Mouse (Mus musculus) lung, postnatal 10 days (tissue): Measurements from ENCODE around the gene Pacrg.

ENCODE experiments used
- DNase-seq: peaks from one replicate; pipeline ENCODE4 v3.0.0; 2021

Pacrg gene

DNA sequence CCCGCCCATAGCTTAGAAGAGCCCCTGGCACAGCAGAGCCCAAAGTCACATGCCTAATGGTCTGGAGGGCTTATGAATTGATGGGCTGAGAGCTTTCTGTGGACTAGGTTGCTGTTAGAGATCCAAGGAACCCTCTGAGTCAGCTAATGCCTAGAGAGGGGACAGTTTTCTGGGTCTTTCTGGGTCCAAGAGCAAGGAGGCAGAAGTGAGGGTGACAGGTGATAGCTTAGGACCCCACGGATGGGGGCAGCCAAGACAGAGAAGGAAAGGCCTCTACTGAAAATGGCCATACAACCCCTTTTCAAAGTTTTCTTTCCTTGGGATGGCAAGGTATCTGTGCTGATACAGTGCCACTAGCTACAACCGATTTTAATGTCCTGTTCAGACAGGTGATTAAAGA, 399.1 kb downstream of the Pacrg start:
- no peak for DNase-seq

DNA sequence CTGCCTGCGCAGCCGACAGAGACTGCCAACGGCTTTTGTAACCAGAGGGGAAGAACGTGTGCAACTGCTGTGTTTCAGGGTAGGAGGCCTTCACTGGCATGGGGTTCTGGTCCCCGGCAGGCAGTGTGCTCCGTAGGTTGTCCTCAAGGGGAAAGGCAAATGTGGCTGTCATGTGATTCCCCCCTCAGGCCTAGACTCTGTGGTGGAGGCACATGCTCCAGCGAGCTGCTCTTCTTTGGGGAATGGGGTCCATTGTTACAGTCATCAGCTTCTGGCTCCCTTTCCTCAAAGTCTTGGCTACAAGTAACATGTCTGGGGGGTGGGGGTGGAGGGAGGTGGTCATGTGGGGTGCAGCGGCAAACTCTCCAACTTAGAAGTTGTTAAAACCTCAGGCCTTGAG, 400.3 kb downstream of the Pacrg start:
- DNase-seq, result no peak

GRCm38 (mm10) chr17:10434867-10435266, 405.2 kb downstream of the Pacrg start:
- DNase-seq, result no peak

DNA sequence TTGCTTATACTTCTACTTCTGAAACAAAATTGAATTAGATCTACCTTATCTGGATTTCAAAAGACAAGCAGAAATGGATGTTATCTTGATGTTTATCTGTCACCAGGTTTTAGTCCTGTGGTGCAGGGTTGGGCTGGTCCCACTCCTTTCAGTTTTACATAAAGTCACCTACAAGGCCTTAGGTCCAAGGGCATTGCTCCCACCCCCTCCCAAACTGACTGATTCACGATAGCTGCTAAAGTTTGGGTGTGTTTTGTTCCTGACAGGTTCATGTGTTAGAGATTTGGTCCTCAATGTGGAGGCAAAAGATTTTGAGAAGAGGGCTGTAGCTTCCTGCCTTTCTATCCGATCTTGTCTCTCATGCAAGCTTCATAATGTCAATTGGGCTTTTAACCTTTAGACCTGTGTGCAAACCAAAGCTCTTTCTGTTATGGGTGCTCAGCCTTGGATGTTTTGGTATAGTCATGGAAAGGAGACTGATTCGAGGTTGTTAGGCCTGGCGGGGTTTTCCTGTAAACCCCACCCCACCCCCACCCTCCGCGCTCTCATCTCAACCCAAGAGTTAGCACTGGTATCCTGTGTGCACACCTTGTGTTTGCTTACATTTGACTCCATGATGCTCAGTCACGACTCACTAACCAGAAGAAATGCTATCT, 407.5 kb downstream of the Pacrg start:
- no peak for DNase-seq

- DNase-seq, result no peak
These were observed 408.1 kb downstream of the Pacrg start for GRCm38 (mm10) chr17:10431849-10432524.

GRCm38 (mm10) chr17:10430831-10431230, 409.3 kb downstream of the Pacrg start:
- DNase-seq, result no peak

- no peak for DNase-seq
These were observed 410.7 kb downstream of the Pacrg start for GRCm38 (mm10) chr17:10429406-10429805.

DNA sequence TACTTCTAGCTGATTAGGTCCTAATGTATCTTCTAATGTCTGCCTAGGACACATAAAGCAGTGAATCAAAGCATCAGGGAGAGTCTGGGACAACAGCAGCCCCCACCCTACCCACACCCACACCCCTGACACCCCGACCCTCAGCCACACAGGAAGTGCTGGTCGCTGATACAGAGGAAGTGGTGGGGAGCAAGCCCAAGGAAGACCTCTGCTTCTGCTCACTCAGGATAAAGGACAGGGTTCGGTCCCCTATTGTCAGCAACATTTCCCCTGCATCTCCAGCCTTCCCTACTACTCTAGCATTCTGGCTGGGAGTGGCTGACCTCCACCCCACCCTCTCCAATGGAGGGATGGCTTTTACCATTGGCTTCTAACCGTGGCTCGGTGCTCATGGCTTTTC, 414.8 kb downstream of the Pacrg start:
- no peak for DNase-seq

- DNase-seq, result no peak
These were observed 422.4 kb downstream of the Pacrg start for GRCm38 (mm10) chr17:10417558-10418253.

DNA sequence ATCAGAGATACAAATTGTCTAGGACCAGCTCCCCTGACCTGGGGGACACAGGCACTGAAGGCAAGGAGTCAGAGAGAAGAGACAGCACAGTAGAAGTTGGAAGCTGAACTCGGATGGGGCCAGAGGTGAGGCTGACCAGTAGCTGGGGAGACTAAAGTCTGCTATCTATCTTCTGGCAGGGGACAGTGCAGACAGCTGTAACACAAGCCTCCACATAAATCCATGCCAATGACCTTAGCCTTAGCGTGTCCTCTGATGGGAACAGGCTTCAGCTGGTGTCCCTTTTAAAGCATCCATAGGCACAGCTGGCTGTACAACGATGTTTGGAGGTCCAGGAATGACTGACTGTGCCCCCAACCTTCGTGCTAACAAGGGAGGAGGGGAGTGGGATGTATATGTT, 423.1 kb downstream of the Pacrg start:
- DNase-seq, result no peak

- DNase-seq, result no peak
These were observed 424.0 kb downstream of the Pacrg start for GRCm38 (mm10) chr17:10416101-10416500.

DNA sequence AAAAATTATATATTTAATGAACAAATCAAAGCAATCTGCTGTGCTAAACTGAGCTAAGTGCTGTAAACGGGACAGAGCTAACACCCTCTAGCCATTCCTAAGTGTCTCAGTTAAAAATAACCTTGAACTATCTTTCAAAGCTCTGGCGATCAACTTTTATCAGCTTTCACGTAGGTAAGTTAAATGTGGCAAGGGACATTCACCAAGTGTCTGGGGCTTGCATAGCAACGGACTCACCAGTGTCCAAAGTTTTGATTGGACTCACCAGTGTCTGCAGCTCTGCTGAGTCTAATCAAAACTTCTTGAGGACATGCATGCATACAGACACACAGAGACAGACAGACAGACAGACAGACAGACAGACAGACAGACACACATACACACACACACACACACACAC, 425.7 kb downstream of the Pacrg start:
- no peak for DNase-seq

GRCm38 (mm10) chr17:10413870-10414269, 426.2 kb downstream of the Pacrg start:
- no peak for DNase-seq

GRCm38 (mm10) chr17:10410597-10411476, 429.3 kb downstream of the Pacrg start:
- no peak for DNase-seq

DNA sequence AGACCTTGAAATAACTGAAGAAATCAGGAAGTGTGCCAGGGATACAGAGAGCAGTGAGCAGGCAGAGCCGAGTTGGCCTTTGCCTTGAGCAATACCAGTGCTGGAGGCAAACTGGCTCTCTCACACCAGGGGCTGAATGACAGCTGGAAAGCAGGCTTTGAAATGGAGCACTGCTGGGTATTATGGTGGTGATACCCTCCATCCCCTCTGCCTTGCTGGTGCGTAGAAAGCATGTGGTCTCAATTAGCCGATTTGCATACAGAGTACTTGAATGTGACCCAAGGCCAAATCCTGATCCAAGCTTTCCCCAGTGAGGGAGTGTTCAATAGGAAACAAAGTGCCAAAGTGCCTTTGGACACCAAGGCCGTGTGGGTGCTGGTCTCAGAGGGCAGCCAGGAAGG, 431.4 kb downstream of the Pacrg start:
- no peak for DNase-seq

DNA sequence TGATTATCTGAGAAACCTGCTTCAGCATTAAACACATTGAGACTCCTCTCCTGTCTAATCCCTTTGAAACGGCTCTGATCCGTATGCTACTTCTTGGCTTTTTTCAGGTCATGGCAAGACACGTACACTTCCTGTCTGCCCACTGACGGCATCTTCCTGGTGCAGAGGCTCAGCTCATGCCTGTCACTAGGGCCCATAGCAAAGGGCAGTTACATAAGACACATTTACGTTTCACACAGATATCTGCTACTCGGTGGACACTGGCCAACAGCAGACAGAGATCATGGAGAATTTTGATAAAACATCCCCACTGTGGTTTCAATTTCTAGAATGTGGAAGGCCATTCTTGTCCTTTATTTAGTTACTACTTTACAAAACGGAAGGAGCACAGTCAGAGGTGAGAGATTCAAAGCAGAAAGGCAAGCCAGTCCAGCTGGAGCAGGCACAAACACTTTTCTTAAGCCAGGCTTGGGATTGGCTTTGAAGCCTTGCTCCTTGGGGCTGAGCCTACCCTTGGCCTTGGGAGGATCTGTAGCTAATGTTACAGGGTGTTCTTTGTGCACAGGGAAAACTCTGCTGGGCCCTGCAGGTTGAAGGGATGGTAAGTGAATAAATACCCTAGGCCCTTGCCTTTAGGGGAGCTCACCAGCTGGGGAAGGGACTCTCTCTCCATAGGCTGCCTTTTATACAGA, 432.9 kb downstream of the Pacrg start:
- DNase-seq, result no peak

DNA sequence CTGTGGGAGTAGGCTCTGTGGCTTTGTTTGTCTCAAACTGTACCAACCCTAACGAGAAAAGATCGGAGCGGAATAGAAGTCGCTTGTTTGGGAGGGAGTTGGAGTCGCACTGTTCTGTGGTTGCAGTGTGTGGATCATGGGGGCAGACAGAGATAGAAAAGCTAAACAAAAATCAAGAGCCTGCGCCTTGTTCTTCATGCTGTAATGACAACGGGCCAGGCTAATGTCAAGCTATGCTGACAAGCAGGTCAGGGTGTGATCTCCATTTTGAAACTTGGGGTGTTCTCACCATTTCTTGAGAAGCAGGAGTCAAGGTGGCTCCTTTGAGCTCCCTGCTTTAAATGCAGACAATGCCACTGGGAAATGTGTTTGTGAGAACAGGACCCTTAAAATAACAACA, 433.8 kb downstream of the Pacrg start:
- DNase-seq, result no peak

- no peak for DNase-seq
These were observed 434.2 kb downstream of the Pacrg start for GRCm38 (mm10) chr17:10405906-10406305.

- DNase-seq, result no peak
These were observed 436.9 kb downstream of the Pacrg start for GRCm38 (mm10) chr17:10403186-10403585.

DNA sequence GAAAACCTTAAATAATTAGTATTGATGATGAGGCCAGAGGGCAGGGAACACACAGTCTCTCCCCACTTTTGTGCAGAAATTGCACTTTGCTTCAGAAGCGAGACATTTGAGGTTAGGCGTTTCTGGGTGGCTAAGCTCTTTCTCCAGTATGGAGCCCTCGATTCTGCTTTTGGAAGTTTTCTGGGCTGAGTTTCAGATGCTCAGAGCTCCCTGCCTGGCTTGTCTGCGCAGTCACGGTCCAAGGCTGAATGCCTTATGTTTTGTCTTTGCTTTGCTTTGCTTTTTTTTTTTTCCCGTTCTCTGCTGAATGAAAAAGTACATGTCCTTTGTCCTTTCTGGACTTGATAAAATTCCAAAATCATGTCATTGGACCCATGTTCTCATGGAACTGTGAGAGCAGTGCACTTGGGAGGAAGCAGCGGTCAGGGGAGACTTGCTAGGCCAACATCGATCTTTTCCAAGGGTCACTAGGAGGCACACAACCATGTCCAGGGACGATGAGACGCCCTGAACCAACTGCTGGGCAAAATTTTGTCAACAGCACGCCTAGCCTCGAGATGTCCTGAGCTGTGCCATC, 438.0 kb downstream of the Pacrg start:
- DNase-seq, result no peak

DNA sequence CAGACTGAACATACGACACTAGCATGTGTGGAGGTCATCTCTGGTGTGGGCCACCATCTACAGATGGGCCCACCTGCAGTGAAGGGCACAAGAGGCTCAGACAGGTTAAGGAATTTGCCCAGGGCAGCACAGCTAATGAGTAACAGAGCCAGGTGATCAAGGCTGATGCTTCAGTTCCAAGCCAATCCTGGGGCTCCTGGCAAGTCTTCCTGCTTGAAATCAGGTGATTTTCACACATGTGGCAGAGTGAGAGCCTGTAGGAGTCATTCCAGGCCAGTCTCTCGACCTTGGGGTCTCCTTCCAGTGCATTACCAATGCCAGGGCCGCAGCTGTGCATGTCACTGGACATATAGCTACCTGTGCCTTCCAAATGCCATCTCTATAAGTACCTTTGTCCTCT, 438.6 kb downstream of the Pacrg start:
- no peak for DNase-seq

DNA sequence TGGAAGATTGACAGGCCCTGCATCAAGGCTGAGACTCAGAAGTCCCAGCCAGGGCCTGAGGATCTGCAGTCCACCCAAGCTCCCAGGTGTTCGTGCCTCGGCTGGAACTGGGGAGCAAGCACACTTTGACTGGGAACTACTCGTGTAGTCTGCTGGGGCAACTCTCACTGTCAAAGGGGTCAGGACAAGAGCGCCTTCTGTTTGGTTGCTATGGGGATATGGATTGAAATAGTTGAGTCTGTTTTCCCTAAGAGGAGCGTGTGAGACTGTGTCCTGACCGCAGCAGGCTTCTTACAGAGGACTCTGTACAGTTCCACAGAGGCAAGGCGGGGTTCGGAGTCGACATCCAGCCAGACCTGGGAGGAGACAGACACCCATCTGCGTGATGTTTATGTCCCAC, 440.4 kb downstream of the Pacrg start:
- DNase-seq, result no peak
